Mouse (Mus musculus): ENCODE data around the gene Card6.
A peak's percentile ranks its signal among the peaks of the same experiment; 100 is the strongest.

Card6 gene

GRCm38 (mm10) chr15:5129111-5129805 is 20.9 kb upstream of the Card6 start:
- no peak for DNase-seq (ENCODE audit: low spot score)

GRCm38 (mm10) chr15:5128176-5128940 is 20.0 kb upstream of the Card6 start:
- no peak for DNase-seq (ENCODE audit: low spot score)

GRCm38 (mm10) chr15:5127487-5127886 is 19.1 kb upstream of the Card6 start:
- no peak for DNase-seq (ENCODE audit: low spot score)

- no peak for DNase-seq (ENCODE audit: low spot score)
Observed at GRCm38 (mm10) chr15:5126456-5126855, 18.1 kb upstream of the Card6 start.

GRCm38 (mm10) chr15:5121535-5122313 is 13.4 kb upstream of the Card6 start:
- DNase-seq (ENCODE audit: low spot score): no peak

GRCm38 (mm10) chr15:5119707-5120106 is 11.4 kb upstream of the Card6 start:
- DNase-seq (ENCODE audit: low spot score): no peak

GRCm38 (mm10) chr15:5119192-5119591 is 10.9 kb upstream of the Card6 start:
- DNase-seq (ENCODE audit: low spot score): no peak

- DNase-seq (ENCODE audit: low spot score): no peak
Observed at GRCm38 (mm10) chr15:5118626-5119025, 10.3 kb upstream of the Card6 start.

- DNase-seq (ENCODE audit: low spot score): no peak
Observed at GRCm38 (mm10) chr15:5117031-5117601, 8.8 kb upstream of the Card6 start.

- peak; percentile 98 for DNase-seq (ENCODE audit: low spot score)
Observed at GRCm38 (mm10) chr15:5116270-5117030, 8.1 kb upstream of the Card6 start, which contains the start of gene Rpl37. TSS of gene Rpl37 (plus strand) at chr15:5116645.

- DNase-seq (ENCODE audit: low spot score): no peak
Observed at GRCm38 (mm10) chr15:5115173-5115572, 6.8 kb upstream of the Card6 start.

GRCm38 (mm10) chr15:5112651-5113050 is 4.3 kb upstream of the Card6 start:
- no peak for DNase-seq (ENCODE audit: low spot score)

- DNase-seq (ENCODE audit: low spot score): no peak
Observed at GRCm38 (mm10) chr15:5108655-5109040, 309 bp upstream of the Card6 start.

GRCm38 (mm10) chr15:5106293-5106692 is 2.0 kb downstream of the Card6 start:
- DNase-seq (ENCODE audit: low spot score): no peak

GRCm38 (mm10) chr15:5105891-5106290 is 2.4 kb downstream of the Card6 start:
- no peak for DNase-seq (ENCODE audit: low spot score)

- DNase-seq (ENCODE audit: low spot score): no peak
Observed at GRCm38 (mm10) chr15:5102312-5102711, 6.0 kb downstream of the Card6 start.

- no peak for DNase-seq (ENCODE audit: low spot score)
Observed at GRCm38 (mm10) chr15:5097376-5097775, 11.0 kb downstream of the Card6 start.

GRCm38 (mm10) chr15:5095534-5096301 is 12.6 kb downstream of the Card6 start:
- DNase-seq (ENCODE audit: low spot score): no peak

- no peak for DNase-seq (ENCODE audit: low spot score)
Observed at GRCm38 (mm10) chr15:5090131-5090530, 18.2 kb downstream of the Card6 start.

- DNase-seq (ENCODE audit: low spot score): no peak
Observed at GRCm38 (mm10) chr15:5088850-5089608, 19.3 kb downstream of the Card6 start.

Measured in testis, postnatal 14 days (tissue).